Mouse (Mus musculus) thymus, postnatal 14 days (tissue): Measurements from ENCODE around the gene Nop2.
"Not testable (repeated sequence)": the region's sequence is repeated elsewhere in the genome, so short reads cannot be mapped to it uniquely, and the experiment has no call there.

Experiments used
- DNase-seq: peaks from one replicate; pipeline ENCODE4 v3.0.0; 2021

The Nop2 gene

GRCm38 (mm10) chr6:125155262-125155661 is 23.6 kb downstream of the Nop2 start:
- no peak for DNase-seq

- no peak for DNase-seq
Observed at GRCm38 (mm10) chr6:125156491-125156890, 24.8 kb downstream of the Nop2 start.

- DNase-seq, result no peak
Observed at GRCm38 (mm10) chr6:125156903-125157614, 25.4 kb downstream of the Nop2 start.

GRCm38 (mm10) chr6:125158944-125159492 is 27.3 kb downstream of the Nop2 start:
- no peak for DNase-seq

- no peak for DNase-seq
Observed at GRCm38 (mm10) chr6:125159773-125160557, 28.3 kb downstream of the Nop2 start.

- DNase-seq, result no peak
Observed at GRCm38 (mm10) chr6:125160558-125160853, 28.8 kb downstream of the Nop2 start.

GRCm38 (mm10) chr6:125160854-125161760 is 29.4 kb downstream of the Nop2 start:
- no peak for DNase-seq

- peak; percentile 85 for DNase-seq
Observed at GRCm38 (mm10) chr6:125161971-125162370, 30.3 kb downstream of the Nop2 start.

GRCm38 (mm10) chr6:125162615-125163305 is 31.1 kb downstream of the Nop2 start:
- not testable (repeated sequence) for DNase-seq

GRCm38 (mm10) chr6:125163801-125164657 is 32.3 kb downstream of the Nop2 start:
- peak; percentile 26 for DNase-seq

GRCm38 (mm10) chr6:125164672-125165327 is 33.1 kb downstream of the Nop2 start:
- peak; percentile 74 for DNase-seq

- DNase-seq, result peak; percentile 98
Observed at GRCm38 (mm10) chr6:125165328-125165891, 33.7 kb downstream of the Nop2 start.

- peak; percentile 33 for DNase-seq
Observed at GRCm38 (mm10) chr6:125166051-125166751, 34.5 kb downstream of the Nop2 start, which contains the start of gene Gapdh. Gene Gapdh (minus strand): TSS chr6:125166467.

GRCm38 (mm10) chr6:125166861-125167650 is 35.3 kb downstream of the Nop2 start:
- no peak for DNase-seq

GRCm38 (mm10) chr6:125168086-125168485 is 36.4 kb downstream of the Nop2 start:
- no peak for DNase-seq

GRCm38 (mm10) chr6:125170194-125170593 is 38.5 kb downstream of the Nop2 start:
- DNase-seq, result no peak

GRCm38 (mm10) chr6:125172474-125172873 is 40.8 kb downstream of the Nop2 start:
- DNase-seq, result no peak

- DNase-seq, result no peak
Observed at GRCm38 (mm10) chr6:125173256-125173655, 41.5 kb downstream of the Nop2 start.

- no peak for DNase-seq
Observed at GRCm38 (mm10) chr6:125175469-125175868, 43.8 kb downstream of the Nop2 start.
